Mouse (Mus musculus): ENCODE results near the gene Obsl1. TPM values are rescaled to one million over a fixed set of nuclear protein-coding genes. Genes with fewer than 3 reads are reported as not detected.

Gene Obsl1
- total and polyA plus RNA-seq, 2 experiments from 2014 or later, result 24.2 to 45.9 TPM

GRCm38 (mm10) chr1:75487405-75488161 is 18.7 kb downstream of the Obsl1 start:
- no peaks in the 10 kb centered on the region for H3K4me1 ChIP-seq (ENCODE audit: insufficient read depth, low read length)
- H3K27ac ChIP-seq (ENCODE audit: low read depth, low read length), result no peak overlapping the region
- TF ChIP-seq CTCF (IDR thresholded peaks at IDR 0.05), result peak; percentile 46; the same call in 1 of the 2 replicates
- peaks cover 43% of the 10 kb centered on the region for H3K36me3 ChIP-seq (ENCODE audit: insufficient read depth, low read length)
- peak; percentile 74 for DNase-seq (ENCODE audit: low spot score)
- H3K4me2 ChIP-seq (ENCODE audit: low read depth, low read length, poor library complexity, severe bottlenecking), result peak overlapping the region; percentile 92
- ATAC-seq (ENCODE audit: low FRiP score), result peak; percentile 41
- peaks cover 9% of the 10 kb centered on the region for H3K27me3 ChIP-seq (ENCODE audit: insufficient read depth, low read length)
- 1% methylated on average over 61 of the region's 62 CpGs for WGBS
- H3K9ac ChIP-seq (replicated peaks; ENCODE audit: low read length, poor library complexity, severe bottlenecking), result peak overlapping the region; percentile 46
- no peaks in the 10 kb centered on the region for H3K9me3 ChIP-seq (ENCODE audit: low read length)
- peak overlapping the region; percentile 48 for H3K4me3 ChIP-seq (ENCODE audit: low read depth, low read length)

GRCm38 (mm10) chr1:75487040-75487404 is 19.2 kb downstream of the Obsl1 start:
- Histone ChIP-seq H3K27ac (ENCODE audit: low read depth, low read length) (no peak overlapping the region), H3K27me3 (ENCODE audit: insufficient read depth, low read length) (peaks cover 9% of the 10 kb centered on the region), H3K4me2 (ENCODE audit: low read depth, low read length, poor library complexity, severe bottlenecking) (peak overlapping the region; percentile 92), H3K4me1 (ENCODE audit: insufficient read depth, low read length) (no peaks in the 10 kb centered on the region), H3K4me3 (ENCODE audit: low read depth, low read length) (peak overlapping the region; percentile 48), H3K36me3 (ENCODE audit: insufficient read depth, low read length) (peaks cover 42% of the 10 kb centered on the region), H3K9me3 (ENCODE audit: low read length) (no peaks in the 10 kb centered on the region), H3K9ac (replicated peaks; ENCODE audit: low read length, poor library complexity, severe bottlenecking) (peak overlapping the region; percentile 36)
- no peak for TF ChIP-seq CTCF (IDR thresholded peaks at IDR 0.05)
- WGBS, result 4% methylated on average over 13 of the region's 13 CpGs
- DNase-seq (ENCODE audit: low spot score) (no peak), ATAC-seq (ENCODE audit: low FRiP score) (peak; percentile 20; the same call in 1 of the 2 replicates)

GRCm38 (mm10) chr1:75486561-75486960 is 19.7 kb downstream of the Obsl1 start:
- no peaks in the 10 kb centered on the region for H3K4me1 ChIP-seq (ENCODE audit: insufficient read depth, low read length)
- peak overlapping the region; percentile 48 for H3K4me3 ChIP-seq (ENCODE audit: low read depth, low read length)
- TF ChIP-seq CTCF (IDR thresholded peaks at IDR 0.05), result peak; percentile 17
- 14% methylated on average over 24 of the region's 24 CpGs for WGBS
- H3K27me3 ChIP-seq (ENCODE audit: insufficient read depth, low read length), result peaks cover 9% of the 10 kb centered on the region
- ATAC-seq (ENCODE audit: low FRiP score), result peak; percentile 14; the same call in 1 of the 2 replicates
- H3K9ac ChIP-seq (replicated peaks; ENCODE audit: low read length, poor library complexity, severe bottlenecking), result peak overlapping the region; percentile 36; the same call in 1 of the 2 replicates
- H3K9me3 ChIP-seq (ENCODE audit: low read length), result no peaks in the 10 kb centered on the region
- no peak overlapping the region for H3K27ac ChIP-seq (ENCODE audit: low read depth, low read length)
- peak overlapping the region; percentile 92 for H3K4me2 ChIP-seq (ENCODE audit: low read depth, low read length, poor library complexity, severe bottlenecking)
- peaks cover 38% of the 10 kb centered on the region for H3K36me3 ChIP-seq (ENCODE audit: insufficient read depth, low read length)
- DNase-seq (ENCODE audit: low spot score), result no peak

- Histone ChIP-seq H3K4me3 (ENCODE audit: low read depth, low read length) (peak overlapping the region; percentile 89), H3K27ac (ENCODE audit: low read depth, low read length) (no peak overlapping the region), H3K4me2 (ENCODE audit: low read depth, low read length, poor library complexity, severe bottlenecking) (peak overlapping the region; percentile 85), H3K36me3 (ENCODE audit: insufficient read depth, low read length) (peaks cover 43% of the 10 kb centered on the region), H3K27me3 (ENCODE audit: insufficient read depth, low read length) (peaks cover 5% of the 10 kb centered on the region; the same call in 1 of the 2 replicates), H3K9ac (replicated peaks; ENCODE audit: low read length, poor library complexity, severe bottlenecking) (peak overlapping the region; percentile 88), H3K4me1 (ENCODE audit: insufficient read depth, low read length) (0 out of 2 replicates have a peak, but pooled peaks cover 3% of the 10 kb centered on the region), H3K9me3 (ENCODE audit: low read length) (no peaks in the 10 kb centered on the region)
- ATAC-seq (ENCODE audit: low FRiP score) (no peak), DNase-seq (ENCODE audit: low spot score) (no peak)
- WGBS, result 83% methylated on average over 7 of the region's 7 CpGs
- TF ChIP-seq CTCF (IDR thresholded peaks at IDR 0.05), result no peak
Observed at GRCm38 (mm10) chr1:75480735-75481134, 25.5 kb downstream of the Obsl1 start.

- Histone ChIP-seq H3K9ac (replicated peaks; ENCODE audit: low read length, poor library complexity, severe bottlenecking) (peak overlapping the region; percentile 88), H3K36me3 (ENCODE audit: insufficient read depth, low read length) (peaks cover 43% of the 10 kb centered on the region), H3K9me3 (ENCODE audit: low read length) (no peaks in the 10 kb centered on the region), H3K27me3 (ENCODE audit: insufficient read depth, low read length) (peaks cover 4% of the 10 kb centered on the region; the same call in 1 of the 2 replicates), H3K4me2 (ENCODE audit: low read depth, low read length, poor library complexity, severe bottlenecking) (peak overlapping the region; percentile 85), H3K4me3 (ENCODE audit: low read depth, low read length) (peak overlapping the region; percentile 89), H3K4me1 (ENCODE audit: insufficient read depth, low read length) (0 out of 2 replicates have a peak, but pooled peaks cover 3% of the 10 kb centered on the region), H3K27ac (ENCODE audit: low read depth, low read length) (peak overlapping the region; percentile 77)
- no peak for ATAC-seq (ENCODE audit: low FRiP score)
- no peak for TF ChIP-seq CTCF (IDR thresholded peaks at IDR 0.05)
- DNase-seq (ENCODE audit: low spot score), result no peak
- 16% methylated on average over 13 of the region's 13 CpGs for WGBS
Observed at GRCm38 (mm10) chr1:75480036-75480435, 26.2 kb downstream of the Obsl1 start.

GRCm38 (mm10) chr1:75479635-75479989 is 26.6 kb downstream of the Obsl1 start:
- H3K4me3 ChIP-seq (ENCODE audit: low read depth, low read length), result peak overlapping the region; percentile 89
- 2% methylated on average over 24 of the region's 24 CpGs for WGBS
- H3K9ac ChIP-seq (replicated peaks; ENCODE audit: low read length, poor library complexity, severe bottlenecking), result peak overlapping the region; percentile 88
- peaks cover 43% of the 10 kb centered on the region for H3K36me3 ChIP-seq (ENCODE audit: insufficient read depth, low read length)
- DNase-seq (ENCODE audit: low spot score) (no peak), ATAC-seq (ENCODE audit: low FRiP score) (no peak)
- peak overlapping the region; percentile 77 for H3K27ac ChIP-seq (ENCODE audit: low read depth, low read length)
- no peaks in the 10 kb centered on the region for H3K9me3 ChIP-seq (ENCODE audit: low read length)
- H3K4me1 ChIP-seq (ENCODE audit: insufficient read depth, low read length), result 0 out of 2 replicates have a peak, but pooled peaks cover 3% of the 10 kb centered on the region
- H3K27me3 ChIP-seq (ENCODE audit: insufficient read depth, low read length), result peaks cover under 1% of the 10 kb centered on the region; the same call in 1 of the 2 replicates
- TF ChIP-seq CTCF (IDR thresholded peaks at IDR 0.05), result no peak
- peak overlapping the region; percentile 85 for H3K4me2 ChIP-seq (ENCODE audit: low read depth, low read length, poor library complexity, severe bottlenecking)

Measured in midbrain, postnatal 0 days (tissue).